Mouse (Mus musculus) WW6 (cell line): Measurements from ENCODE around the gene Snd1.
"Not testable (repeated sequence)": the region's sequence is repeated elsewhere in the genome, so short reads cannot be mapped to it uniquely, and the experiment has no call there.

Experiments
- DNase-seq: peaks from one replicate; pipeline ENCODE4 v3.0.0-alpha.2; 2013; ENCODE audit warnings: low read depth, low spot score

Gene Snd1

GRCm38 (mm10) chr6:28486008-28486407 lies 11.1 kb downstream of the Snd1 start:
- DNase-seq: no peak

DNA sequence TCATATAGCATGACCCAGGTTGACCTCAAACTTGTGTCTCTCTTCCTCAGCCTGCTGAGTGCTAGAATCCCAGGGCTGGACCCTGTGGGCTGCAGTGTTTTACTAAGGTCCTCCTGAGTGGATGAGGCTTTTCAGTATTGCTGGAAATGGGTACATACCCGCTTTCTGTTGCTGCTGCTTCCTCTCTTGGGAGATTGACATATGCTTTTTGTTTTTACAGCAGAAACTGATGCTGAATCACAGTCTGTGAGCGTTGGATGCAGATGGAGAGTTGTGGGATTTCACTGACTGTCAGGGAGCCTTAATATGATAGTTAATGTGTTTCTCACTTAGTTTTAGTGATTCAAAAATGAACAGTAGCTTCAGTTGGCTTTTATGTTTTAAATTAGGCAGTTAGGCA lies 11.5 kb downstream of the Snd1 start:
- DNase-seq: no peak

GRCm38 (mm10) chr6:28486905-28487304 lies 12.0 kb downstream of the Snd1 start:
- DNase-seq: no peak

DNA sequence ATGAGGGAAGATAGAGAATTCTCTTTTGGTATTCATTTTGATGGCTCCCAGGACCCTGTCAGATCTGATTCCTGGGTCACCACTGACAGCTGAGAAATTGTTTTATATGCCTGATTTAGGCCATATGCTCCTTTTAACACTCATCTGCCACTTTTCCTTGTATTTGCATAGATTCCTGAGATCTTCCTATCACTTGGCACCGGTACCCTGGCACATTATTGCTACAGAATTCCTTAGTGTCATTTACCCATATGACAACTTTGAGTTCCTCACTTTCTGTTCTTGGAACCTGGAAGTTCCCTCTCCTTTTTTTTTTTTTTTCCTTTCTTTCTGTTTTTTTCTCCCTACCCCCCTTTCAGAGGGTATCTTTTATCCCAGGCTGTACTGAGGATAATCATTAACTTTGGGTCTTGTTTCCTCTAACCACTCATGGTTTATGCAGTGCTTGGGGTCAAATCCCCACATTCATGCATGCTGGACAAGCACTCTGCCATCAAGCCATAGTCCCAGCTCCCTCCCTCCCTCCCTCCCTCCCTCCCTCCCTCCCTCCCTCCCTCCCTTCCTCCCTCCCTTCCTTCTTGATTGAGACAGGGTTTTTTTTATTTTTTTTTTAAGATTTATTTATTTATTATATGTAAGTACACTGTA lies 13.4 kb downstream of the Snd1 start:
- DNase-seq: no peak

DNA sequence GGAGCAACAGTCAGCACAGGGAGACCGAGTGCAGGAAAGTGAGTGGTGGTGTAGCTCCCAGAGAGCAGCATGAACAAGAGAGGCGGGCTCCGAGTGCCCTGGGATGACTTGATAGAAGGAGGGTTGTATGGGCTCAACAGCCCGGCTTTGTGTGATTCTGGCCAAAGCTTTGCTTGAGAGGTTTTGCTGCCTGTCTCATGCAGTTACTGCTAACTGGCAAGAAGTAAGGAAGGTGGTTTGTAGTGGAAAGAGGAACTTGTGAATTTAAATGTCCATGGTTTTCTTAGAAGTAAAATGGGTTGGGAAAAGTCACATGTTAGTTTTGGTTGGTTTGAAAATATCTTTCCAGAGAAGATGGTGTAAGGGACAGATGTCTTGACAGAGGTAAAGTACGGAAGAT lies 15.7 kb downstream of the Snd1 start:
- DNase-seq: no peak

- no peak for DNase-seq
These were observed 16.3 kb downstream of the Snd1 start for GRCm38 (mm10) chr6:28491198-28491597.

DNA sequence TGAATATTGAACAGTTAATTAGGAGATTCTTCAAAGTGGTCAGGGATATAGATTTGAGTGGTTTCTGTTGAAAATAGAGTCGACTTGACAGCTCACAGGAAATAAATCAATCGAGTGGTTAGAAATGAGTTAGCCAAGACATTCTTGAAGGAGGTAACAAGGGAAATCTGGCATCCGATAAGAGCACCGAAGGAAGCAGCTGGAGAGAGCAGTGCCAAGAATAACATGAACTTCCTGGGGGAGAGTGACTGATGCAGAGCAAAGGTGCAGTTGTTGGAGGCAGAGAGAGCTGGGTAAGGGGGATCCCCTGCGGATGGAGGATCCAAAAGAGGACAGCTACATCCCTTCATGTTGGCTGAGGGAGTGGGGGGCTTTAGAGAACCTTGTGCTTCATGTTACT lies 22.9 kb downstream of the Snd1 start:
- DNase-seq: no peak

DNA sequence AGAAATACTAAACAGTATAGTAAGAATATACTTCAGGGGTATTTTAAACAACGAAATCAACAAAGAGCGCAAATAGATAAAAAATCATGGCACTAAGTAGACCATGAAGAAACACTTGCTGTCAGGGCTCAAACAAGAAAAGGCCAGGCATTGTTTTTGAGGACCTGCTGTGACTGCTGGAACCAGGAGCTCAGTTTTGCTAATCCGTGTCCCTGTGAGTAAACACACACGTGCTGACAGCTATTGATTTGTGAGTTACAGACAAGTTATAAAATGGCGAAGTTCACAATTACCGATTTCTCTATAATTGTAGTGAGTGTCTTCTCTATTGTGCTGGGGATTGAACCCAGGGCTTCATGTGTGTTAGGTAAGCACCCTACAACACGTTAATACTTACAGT lies 27.6 kb downstream of the Snd1 start:
- DNase-seq: no peak

DNA sequence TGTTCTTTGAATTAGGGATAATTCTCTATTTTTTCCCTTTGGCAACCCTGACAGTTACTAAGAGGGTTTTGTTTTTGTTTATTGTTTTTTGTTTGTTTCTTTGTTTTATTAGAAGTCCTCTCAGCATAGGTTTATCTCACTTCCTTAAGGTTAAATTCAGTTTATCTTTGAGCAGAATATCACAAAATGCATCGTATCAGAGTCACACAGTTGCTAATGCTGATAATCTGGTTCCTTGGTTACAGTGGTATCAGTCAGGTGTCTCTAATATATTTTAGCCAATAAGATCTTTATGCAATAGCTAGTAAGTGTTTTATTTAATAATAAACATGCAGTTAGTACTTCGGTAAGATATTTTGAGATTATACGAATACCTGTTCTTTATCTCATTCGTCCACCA lies 28.2 kb downstream of the Snd1 start:
- DNase-seq: no peak

DNA sequence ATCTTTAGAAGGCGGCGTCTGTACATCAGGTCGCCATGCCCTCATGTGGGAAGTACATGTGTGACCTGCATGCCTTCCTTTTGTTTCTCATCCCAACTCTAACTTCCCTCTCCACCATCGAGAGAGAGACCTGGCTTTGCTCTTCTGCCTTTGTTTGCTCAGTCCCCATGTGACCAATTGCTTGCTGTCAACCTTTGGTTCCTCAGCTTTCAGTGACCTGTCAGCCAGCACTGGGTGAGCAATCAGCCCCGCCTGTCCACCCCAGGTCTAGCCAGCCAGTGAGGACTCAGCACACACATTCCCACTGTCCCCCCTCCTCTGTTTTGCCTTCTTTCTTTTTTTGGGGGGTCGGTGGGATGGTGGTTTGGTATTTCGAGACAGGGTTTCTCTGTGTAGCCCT lies 29.7 kb downstream of the Snd1 start:
- DNase-seq: no peak

- no peak for DNase-seq
These were observed 32.8 kb downstream of the Snd1 start for GRCm38 (mm10) chr6:28507759-28508158.

GRCm38 (mm10) chr6:28514195-28514594 lies 39.3 kb downstream of the Snd1 start:
- DNase-seq: no peak

- DNase-seq: no peak
These were observed 40.0 kb downstream of the Snd1 start for GRCm38 (mm10) chr6:28514830-28515350.

DNA sequence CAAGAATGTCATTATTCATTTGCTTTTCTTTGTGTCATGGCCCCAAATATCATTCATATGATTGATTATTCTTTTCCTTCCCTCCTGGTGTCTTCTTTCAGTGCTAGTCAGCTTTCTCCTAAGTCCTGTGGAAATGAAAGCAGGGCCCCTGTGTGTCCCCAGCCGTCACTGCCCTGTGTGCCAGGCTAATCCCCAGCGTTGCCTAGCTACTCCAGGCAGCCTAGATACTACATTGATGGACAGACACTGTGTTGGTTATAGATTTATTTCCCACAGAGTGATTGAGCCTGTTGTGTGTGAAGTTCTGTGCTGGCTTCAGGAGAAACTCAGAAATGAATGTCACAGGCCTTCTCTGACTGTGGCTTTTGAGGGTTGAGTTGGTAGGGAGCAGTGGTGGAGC lies 41.7 kb downstream of the Snd1 start:
- DNase-seq: no peak

DNA sequence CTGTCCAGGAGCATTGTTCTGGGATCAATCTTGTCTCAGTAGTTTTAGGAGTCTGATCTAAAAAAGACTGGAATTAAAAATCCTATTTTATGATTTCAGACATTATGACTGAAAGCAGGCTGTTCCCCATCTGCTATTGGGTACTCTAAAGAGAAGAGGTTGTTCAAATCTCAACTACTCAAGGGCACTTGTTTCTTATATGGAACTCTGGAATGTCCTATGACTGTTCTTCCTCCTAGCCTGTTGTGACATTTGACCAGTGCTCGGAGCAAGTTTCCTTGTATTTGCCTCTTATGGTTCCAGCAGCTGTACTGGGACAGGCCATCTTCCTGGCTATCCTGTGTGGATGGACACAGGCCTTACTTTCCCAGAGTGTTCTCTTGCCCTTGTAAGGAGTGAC lies 42.1 kb downstream of the Snd1 start:
- DNase-seq: no peak

GRCm38 (mm10) chr6:28519426-28519825 lies 44.5 kb downstream of the Snd1 start:
- DNase-seq: no peak

DNA sequence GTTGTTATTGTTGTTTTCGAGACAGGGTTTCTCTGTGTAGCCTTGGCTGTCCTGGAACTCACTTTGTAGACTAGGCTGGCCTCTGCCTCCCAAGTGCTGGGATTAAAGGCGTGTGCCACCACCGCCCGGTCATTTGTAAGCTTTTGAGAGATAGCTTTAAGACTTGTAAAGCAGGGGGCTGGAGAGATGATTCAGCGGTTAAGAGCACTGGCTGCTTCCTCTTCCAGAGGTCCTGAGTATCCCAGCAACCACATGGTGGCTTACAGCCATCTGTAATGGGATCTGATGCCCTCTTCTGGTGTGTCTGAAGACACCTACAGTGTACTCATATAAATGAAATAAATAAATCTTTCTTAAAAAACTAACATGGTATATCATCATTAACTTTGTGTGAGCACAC lies 45.8 kb downstream of the Snd1 start:
- not testable (repeated sequence) for DNase-seq

DNA sequence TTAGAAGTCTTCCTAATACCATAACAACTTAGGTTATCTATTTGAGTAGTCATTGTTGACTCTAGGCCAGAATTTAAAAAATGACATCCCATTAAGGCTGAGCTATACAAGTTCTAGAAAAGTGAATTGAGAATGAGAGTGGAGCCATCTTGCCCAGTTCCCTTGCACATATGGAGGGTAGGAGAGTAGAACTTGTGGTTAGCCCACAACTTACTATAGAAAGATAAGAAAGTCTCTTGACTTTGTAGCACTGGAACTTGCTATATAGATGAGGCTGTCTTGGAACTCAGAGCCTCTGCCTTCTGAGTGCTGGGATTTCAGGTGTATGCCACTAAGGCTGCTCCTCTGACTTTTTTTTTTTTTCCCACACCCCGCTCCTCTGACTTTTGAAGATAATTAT lies 46.5 kb downstream of the Snd1 start:
- no peak for DNase-seq

GRCm38 (mm10) chr6:28525589-28525988 lies 50.6 kb downstream of the Snd1 start:
- no peak for DNase-seq

DNA sequence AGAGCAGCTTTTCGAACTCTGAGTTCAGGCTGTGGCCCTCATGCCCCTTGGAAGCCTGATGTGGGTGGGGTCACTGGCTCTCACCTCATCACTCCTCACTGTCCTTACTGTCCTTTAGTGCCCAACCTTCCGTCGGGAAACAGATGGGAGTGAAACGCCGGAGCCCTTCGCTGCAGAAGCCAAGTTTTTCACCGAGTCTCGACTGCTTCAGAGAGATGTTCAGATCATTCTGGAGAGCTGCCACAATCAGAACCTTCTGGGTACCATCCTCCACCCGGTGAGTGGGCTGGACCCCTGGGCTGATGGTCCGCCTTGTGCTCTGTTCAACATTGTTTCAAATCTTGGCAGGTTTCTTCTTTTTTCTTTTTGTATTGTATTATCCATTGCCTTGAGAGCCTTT lies 52.5 kb downstream of the Snd1 start:
- DNase-seq: no peak

DNA sequence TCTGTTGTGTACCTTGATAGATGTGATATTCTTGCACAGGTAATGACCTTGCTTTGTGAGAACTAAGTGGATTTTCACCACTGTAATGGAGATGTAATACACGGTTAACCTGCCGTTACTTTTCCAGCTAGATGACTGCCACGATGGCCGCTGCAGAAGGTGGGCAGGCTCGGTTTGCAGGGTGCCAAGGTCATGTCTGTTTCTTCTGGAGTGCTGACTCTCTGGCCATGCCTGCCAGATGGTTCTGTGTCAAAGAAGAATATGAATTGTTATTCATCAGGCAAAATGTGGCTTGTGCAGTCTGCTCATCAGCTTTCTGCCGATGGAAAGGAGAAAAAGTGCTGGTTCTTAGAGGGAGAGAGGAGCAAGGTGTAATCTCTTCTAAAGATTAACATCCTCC lies 53.3 kb downstream of the Snd1 start:
- DNase-seq: no peak

- no peak for DNase-seq
These were observed 61.5 kb downstream of the Snd1 start for GRCm38 (mm10) chr6:28536464-28536863.

DNA sequence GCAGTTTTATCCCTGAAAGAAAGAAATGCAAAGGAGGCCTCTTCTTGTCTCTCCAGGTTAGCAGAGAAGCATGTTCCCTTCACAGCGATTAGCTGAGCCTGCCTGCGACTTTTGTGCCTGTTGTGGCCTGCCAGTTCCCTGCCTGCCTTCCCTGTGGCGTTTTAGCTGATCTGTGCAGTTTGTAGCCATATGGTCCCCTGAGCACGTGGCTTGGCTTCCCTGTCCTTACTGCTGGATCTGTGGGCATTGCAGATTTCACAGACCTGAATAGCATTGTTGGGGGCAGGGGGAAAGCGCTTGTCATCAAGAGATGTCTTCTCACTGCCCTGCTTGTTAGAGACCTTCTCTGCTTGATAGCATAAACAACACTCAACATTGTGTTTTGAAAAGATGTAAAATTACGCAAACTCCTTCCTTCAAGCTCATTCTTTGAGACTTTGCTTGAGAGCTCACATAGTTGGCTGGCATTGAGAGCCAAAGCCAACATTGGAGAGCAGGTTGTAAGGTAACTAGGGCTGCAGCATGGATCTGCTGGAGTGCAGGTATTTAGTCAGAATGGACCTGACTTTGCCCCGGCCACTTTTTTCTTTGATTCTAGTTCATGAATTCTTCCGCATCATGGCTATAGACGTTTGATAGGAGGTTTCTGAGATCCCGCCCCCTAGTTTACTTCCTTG lies 63.0 kb downstream of the Snd1 start:
- DNase-seq: no peak
